Mouse (Mus musculus) right cerebral cortex, postnatal 36 days (tissue): ENCODE data around the gene Ccsap.
"Not testable (repeated sequence)": the region's sequence is repeated elsewhere in the genome, so short reads cannot be mapped to it uniquely, and the experiment has no call there.

Experiments
- DNase-seq, 2 experiments: peaks; one replicate each; pipeline ENCODE4 v3.0.0; 2022; ENCODE audit warnings: low spot score in 2 of 2, mixed read lengths in 1 of 2

The Ccsap gene

GRCm38 (mm10) chr8:123836354-123836753, 23.7 kb downstream of the Ccsap start:
- no peak for DNase-seq

DNA sequence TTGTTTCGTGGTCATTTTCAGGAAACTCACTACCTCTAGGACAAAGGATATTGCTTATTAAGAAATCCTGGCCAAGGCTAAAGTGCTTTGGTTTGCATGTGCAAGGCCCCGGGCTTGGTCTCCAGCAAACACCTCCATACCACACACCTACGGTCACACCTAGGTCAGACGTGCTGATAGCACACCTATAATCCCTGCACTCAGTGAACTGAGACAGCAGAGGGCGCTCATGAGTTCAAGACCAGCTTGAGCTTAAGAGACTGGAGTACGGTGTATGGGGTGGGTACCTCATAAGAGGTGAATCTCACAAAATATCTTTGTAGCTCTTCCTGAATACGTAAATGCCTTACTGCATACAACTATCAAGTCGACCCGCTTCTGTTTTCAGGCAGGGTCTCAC, 24.6 kb downstream of the Ccsap start:
- no peak for DNase-seq

DNA sequence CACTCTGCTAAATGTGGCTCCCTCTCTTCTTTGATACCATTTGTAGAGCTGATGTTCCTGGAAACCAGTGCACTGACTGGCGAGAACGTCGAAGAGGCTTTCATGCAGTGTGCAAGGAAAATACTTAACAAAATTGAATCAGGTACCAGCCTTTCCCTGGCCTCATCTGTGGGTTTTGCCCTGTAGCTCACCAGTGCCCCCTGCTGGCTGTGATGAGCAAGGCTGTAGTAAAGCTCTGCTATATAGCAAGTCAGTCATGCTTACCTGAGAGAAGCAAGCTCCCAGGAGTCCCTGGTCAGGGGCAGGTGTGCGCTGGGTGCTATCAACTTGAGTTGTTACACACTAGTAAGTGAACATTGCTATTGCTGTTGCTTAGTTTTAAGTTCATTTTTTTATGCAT, 27.3 kb downstream of the Ccsap start:
- no peak for DNase-seq

GRCm38 (mm10) chr8:123827523-123827922, 32.5 kb downstream of the Ccsap start:
- no peak for DNase-seq

GRCm38 (mm10) chr8:123826758-123827157, 33.3 kb downstream of the Ccsap start:
- no peak for DNase-seq

- DNase-seq: no peak
Measured at GRCm38 (mm10) chr8:123826001-123826400, 34.0 kb downstream of the Ccsap start.

- DNase-seq: no peak
Measured at GRCm38 (mm10) chr8:123823532-123824123, 36.4 kb downstream of the Ccsap start.

GRCm38 (mm10) chr8:123823111-123823510, 36.9 kb downstream of the Ccsap start:
- DNase-seq: no peak

DNA sequence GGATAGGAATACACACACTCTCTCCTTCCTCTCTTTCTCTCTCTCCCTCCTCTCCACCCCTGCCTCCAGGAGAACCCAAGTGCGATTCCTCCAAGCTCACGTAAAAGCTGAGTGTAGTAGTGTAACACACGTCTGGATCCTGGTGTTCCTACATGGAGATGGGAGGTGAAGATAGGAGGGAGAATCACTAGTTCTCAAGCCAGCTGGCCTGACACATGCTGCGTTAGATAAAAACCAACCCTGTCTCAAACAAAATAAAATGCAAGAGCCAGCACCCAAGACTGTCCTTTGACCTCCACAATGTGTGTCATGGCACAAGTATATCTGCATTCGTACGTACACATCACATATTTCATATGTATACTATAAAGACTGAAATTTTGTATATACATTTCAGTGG, 39.2 kb downstream of the Ccsap start:
- no peak for DNase-seq

DNA sequence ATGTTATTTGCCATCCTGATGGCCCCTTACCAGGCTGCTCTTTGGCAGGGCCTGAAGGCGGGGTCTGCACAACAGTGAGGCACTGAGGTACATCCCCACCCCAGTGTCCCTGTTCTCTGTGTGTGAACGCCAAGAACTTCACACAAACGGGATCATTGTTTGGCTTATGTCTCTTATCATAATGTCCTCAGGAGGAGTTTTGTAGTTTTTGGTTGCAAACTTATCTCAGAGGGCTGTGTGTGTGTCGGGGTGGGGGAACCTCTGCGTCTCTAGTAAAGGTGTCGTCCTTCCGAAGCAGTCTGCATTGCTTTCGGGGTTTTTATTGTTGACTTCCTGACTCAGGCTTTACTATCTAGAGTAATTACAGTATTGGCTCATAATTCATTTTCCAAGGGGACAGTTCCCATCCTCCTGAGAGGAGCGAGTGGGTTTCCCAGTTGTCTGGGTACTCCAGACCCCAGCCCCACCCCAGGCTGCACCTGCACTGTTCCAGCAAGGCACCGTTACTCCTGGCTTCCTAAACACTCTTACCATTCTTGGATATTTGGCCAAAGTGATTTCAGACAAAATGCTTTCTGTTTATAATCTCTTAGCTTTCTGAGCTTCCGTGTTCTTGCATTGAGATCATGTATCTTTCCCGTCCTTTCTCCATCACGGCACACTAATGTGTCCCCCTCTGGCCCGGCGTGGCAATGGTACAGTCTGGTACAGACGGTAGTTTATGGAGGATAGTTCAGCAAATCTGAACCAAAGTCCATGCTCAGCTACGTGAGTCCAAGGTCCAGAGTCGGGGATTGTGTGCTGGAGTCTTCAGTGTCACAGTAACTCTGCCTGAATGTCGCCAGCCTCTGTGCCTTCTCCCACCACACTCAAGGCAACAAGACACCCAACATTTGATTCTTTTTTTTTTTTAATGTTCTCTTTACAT, 40.1 kb downstream of the Ccsap start:
- no peak for DNase-seq

DNA sequence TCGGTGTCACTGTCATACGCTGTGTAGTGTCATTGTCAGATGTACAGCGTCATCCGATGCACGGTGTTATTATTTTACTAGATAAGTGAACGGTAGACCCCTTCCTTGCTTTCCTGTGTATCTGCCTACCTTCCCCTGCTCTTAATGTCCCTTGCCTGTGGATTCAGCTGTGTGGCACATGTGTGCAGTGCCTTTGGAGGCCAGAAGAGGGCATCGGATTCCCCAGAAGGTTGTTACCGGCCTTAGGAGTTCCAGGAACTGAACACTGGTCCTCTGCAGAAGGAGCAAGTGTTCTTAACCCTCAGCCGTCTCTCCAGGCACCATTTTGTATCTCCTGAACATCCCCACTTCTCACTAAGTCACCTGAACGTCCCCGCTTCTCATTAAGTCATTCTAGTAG, 42.3 kb downstream of the Ccsap start:
- no peak for DNase-seq

DNA sequence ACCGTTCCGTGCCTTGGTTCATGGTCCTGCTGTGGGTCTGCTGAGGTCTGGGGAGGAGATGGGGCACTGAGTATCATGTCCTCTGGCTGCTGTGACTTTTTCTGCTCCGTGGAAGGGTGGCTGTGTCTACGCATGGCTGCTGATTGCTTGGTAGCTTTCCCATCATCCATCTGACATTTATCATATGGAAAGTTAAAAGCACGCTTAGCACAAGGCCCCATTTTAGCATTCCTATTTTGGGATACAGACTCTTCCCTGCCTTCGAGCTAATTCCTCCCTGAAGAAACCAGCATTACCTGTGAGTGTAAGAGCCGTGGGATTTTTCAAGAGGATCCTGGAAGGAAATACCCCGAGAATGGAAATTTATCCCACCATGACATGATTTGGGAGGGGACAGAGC, 43.1 kb downstream of the Ccsap start:
- DNase-seq: no peak

DNA sequence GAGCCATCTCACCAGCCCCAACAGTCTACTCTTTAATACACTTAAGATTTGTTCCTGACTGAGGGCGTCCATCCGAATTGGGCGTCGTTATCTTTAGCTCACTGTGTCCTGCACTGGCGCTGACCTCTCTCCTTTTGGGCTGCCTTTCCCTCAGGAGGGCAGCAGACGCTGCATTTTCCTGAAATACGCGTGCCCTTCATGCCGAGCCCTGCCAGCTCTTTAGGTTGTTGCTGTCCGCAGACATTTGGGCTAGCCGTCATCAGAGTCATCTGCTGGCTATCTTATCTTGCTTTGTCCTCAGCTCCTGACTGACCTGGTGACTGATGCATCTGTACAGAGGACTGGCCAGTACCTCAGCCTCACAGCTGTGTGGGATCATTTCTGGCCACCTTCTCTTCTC, 44.7 kb downstream of the Ccsap start:
- DNase-seq: no peak

DNA sequence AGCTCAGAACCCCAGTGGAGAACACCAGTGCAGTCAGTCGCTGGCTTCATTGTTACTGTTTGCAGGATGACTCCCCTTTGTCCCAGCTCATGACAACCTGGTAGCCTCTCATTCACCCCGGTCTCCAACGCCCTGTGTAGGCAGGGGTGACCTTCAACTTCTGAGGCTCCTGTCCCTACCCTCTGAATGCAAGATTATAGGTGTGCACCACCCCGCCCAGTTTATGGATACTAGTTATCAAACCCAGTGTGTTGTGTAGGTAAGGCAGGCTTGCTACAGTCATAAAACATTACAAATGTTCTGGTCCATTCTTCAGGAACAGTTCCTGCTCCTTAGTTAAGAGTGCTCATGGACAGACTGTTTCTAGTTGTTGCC, 46.1 kb downstream of the Ccsap start:
- DNase-seq: no peak

- DNase-seq: no peak
Measured at GRCm38 (mm10) chr8:123813173-123813891, 46.7 kb downstream of the Ccsap start.

DNA sequence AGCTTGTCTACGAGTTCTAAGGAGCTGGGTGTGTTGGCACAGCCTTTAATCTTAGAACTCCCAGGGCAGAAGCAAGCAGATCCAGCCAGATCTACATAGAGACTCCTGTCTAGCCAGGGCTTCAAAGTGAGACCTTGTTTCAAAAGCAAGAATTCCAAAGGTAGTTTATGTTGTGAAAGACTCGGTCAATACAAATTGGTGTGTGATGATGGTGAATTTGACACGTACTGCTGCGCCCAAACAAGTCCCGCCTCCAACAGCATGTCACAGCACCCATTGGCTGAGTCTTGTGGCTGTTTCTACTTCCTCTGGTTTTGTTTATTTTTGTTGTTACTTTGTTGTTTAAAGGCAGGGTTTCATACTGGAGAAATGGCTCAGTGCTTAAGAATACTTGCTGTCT, 47.8 kb downstream of the Ccsap start:
- no peak for DNase-seq

- not testable (repeated sequence) for DNase-seq
Measured at GRCm38 (mm10) chr8:123809342-123809741, 50.7 kb downstream of the Ccsap start.

GRCm38 (mm10) chr8:123808671-123809070, 51.3 kb downstream of the Ccsap start:
- no peak for DNase-seq

DNA sequence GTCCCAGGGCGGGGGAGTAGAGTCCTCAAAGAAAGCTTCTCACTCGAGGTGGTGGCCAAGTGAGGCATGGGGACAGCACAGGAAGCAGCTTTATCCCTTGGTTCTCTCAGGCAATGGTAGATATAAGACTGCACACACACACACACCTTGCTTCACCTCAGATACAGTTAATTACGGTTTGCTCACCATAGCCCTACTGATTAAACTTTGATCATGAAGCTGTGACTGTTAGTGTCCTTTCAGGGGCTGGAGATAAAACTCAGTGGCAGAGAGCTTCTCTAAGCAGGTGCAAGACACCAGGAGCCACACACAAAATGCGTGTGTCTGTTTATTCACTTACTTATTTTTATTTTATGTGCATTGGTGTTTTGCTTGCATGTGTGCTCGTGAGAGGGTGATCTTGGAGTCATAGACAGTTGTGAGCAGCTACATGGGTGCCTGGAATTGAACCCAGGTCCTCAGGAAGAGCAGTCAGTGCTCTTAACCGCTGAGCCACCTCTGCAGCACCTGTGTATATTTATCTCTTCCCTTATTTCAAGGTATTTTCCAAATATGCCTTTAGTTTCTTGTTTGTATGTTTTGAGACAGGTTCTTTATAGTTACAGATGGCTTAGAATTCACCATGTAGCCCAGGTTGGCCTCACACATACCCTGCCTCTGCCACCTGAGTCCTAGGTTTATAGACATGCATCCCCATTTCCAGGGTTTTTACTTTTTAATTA, 52.0 kb downstream of the Ccsap start:
- DNase-seq: no peak

DNA sequence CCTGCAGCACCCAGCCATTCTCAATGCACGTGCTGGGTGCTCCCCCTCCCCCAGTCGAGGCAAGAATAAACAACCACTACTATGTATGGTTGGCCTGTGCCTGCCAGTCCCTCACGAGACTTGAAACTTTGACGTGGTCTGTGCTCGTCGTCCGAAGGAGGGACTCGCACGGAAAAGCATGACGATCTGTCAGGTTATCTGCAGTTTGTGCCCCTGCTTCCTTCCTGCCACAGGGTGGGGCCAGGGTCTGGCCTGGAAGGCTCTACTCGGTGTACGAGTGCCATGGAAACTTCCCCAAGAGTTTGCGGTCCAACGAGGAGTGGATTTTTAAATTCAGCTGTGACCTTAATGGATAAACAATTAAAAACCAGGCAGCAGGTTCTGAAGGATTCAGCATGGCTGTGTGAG, 53.0 kb downstream of the Ccsap start:
- no peak for DNase-seq

GRCm38 (mm10) chr8:123806374-123806935, 53.6 kb downstream of the Ccsap start:
- no peak for DNase-seq
